Mouse (Mus musculus): Measurements from ENCODE around the gene Lrrc55. TPM values are rescaled to one million over a fixed set of nuclear protein-coding genes. Genes with fewer than 3 reads are reported as not detected.

Gene Lrrc55
- polyA plus RNA-seq, 1 experiment from 2014 or later = 11.9 TPM

GRCm38 (mm10) chr2:85209301-85209700, 12.3 kb upstream of the Lrrc55 start:
- 58% methylated on average over 5 of the region's 5 CpGs for WGBS
- H3K9me3 ChIP-seq = no peaks in the 10 kb centered on the region
- ATAC-seq (ENCODE audit: low FRiP score, low read depth) = no peak

GRCm38 (mm10) chr2:85205170-85205569, 8.2 kb upstream of the Lrrc55 start:
- Histone ChIP-seq H3K4me1 (replicated peaks) (no peaks in the 10 kb centered on the region), H3K27me3 (no peaks in the 10 kb centered on the region), H3K36me3 (no peaks in the 10 kb centered on the region), H3K9ac (no peak overlapping the region), H3K27ac (replicated peaks) (no peak overlapping the region), H3K4me3 (no peak overlapping the region), H3K4me2 (no peak overlapping the region), H3K9me3 (no peaks in the 10 kb centered on the region)
- WGBS = 62% methylated on average over 8 of the region's 8 CpGs
- no peak for ATAC-seq (ENCODE audit: low FRiP score, low read depth)

More at GRCm38 (mm10) chr2:85209301-85209700, 12.3 kb upstream of the Lrrc55 start:
- no peak overlapping the region for H3K27ac ChIP-seq (replicated peaks)
- H3K27me3 ChIP-seq = no peaks in the 10 kb centered on the region
- no peaks in the 10 kb centered on the region for H3K36me3 ChIP-seq
- H3K4me1 ChIP-seq (replicated peaks) = no peaks in the 10 kb centered on the region
- no peak overlapping the region for H3K4me2 ChIP-seq
- H3K4me3 ChIP-seq = no peak overlapping the region
- H3K9ac ChIP-seq = no peak overlapping the region

- Histone ChIP-seq H3K9ac (peak overlapping the region; percentile 65), H3K9me3 (no peaks in the 10 kb centered on the region), H3K4me1 (replicated peaks) (peaks cover 22% of the 10 kb centered on the region), H3K27me3 (no peaks in the 10 kb centered on the region), H3K4me2 (peak overlapping the region; percentile 70), H3K36me3 (no peaks in the 10 kb centered on the region; the same call in 1 of the 2 replicates), H3K27ac (replicated peaks) (peak overlapping the region; percentile 86), H3K4me3 (peak overlapping the region; percentile 53)
- WGBS = under 1% methylated on average over 24 of the region's 24 CpGs
- ATAC-seq (ENCODE audit: low FRiP score, low read depth) = peak; percentile 87
These were observed 1.3 kb upstream of the Lrrc55 start for GRCm38 (mm10) chr2:85198011-85198965.

- WGBS = 58% methylated on average over 1 of the region's 1 CpGs
- Histone ChIP-seq H3K27ac (replicated peaks) (no peak overlapping the region), H3K4me3 (no peak overlapping the region), H3K4me1 (replicated peaks) (peaks cover 22% of the 10 kb centered on the region), H3K9me3 (no peaks in the 10 kb centered on the region), H3K36me3 (peaks cover 20% of the 10 kb centered on the region), H3K4me2 (no peak overlapping the region), H3K9ac (no peak overlapping the region), H3K27me3 (no peaks in the 10 kb centered on the region)
- no peak for ATAC-seq (ENCODE audit: low FRiP score, low read depth)
These were observed 2.4 kb downstream of the Lrrc55 start for GRCm38 (mm10) chr2:85194566-85194965.

- no peak for ATAC-seq (ENCODE audit: low FRiP score, low read depth)
- 80% methylated on average over 6 of the region's 6 CpGs for WGBS
- H3K36me3 ChIP-seq = peaks cover 25% of the 10 kb centered on the region
These were observed 9.3 kb downstream of the Lrrc55 start for GRCm38 (mm10) chr2:85187582-85188151.

GRCm38 (mm10) chr2:85178139-85178800, 18.7 kb downstream of the Lrrc55 start:
- no peak for ATAC-seq (ENCODE audit: low FRiP score, low read depth)
- 79% methylated on average over 4 of the region's 4 CpGs for WGBS
- H3K4me2 ChIP-seq = no peak overlapping the region
- H3K9ac ChIP-seq = no peak overlapping the region
- no peak overlapping the region for H3K27ac ChIP-seq (replicated peaks)
- H3K27me3 ChIP-seq = no peaks in the 10 kb centered on the region
- H3K4me3 ChIP-seq = no peak overlapping the region
- no peaks in the 10 kb centered on the region for H3K4me1 ChIP-seq (replicated peaks)
- no peaks in the 10 kb centered on the region for H3K36me3 ChIP-seq
- H3K9me3 ChIP-seq = no peaks in the 10 kb centered on the region

More at GRCm38 (mm10) chr2:85187582-85188151, 9.3 kb downstream of the Lrrc55 start:
- Histone ChIP-seq H3K4me2 (no peak overlapping the region), H3K9me3 (no peaks in the 10 kb centered on the region), H3K27me3 (no peaks in the 10 kb centered on the region), H3K4me3 (no peak overlapping the region), H3K27ac (replicated peaks) (no peak overlapping the region), H3K9ac (no peak overlapping the region), H3K4me1 (replicated peaks) (no peaks in the 10 kb centered on the region)

- no peaks in the 10 kb centered on the region for H3K27me3 ChIP-seq
- 63% methylated on average over 6 of the region's 6 CpGs for WGBS
- no peaks in the 10 kb centered on the region for H3K36me3 ChIP-seq
- H3K4me3 ChIP-seq = no peak overlapping the region
- no peak overlapping the region for H3K4me2 ChIP-seq
- no peaks in the 10 kb centered on the region for H3K9me3 ChIP-seq
- H3K27ac ChIP-seq (replicated peaks) = no peak overlapping the region
- 0 out of 2 replicates have a peak, but pooled peaks have one; percentile 34 for ATAC-seq (ENCODE audit: low FRiP score, low read depth)
- H3K9ac ChIP-seq = no peak overlapping the region
- no peaks in the 10 kb centered on the region for H3K4me1 ChIP-seq (replicated peaks)
These were observed 23.5 kb downstream of the Lrrc55 start for GRCm38 (mm10) chr2:85173545-85173944.

- Histone ChIP-seq H3K9me3 (no peaks in the 10 kb centered on the region), H3K9ac (no peak overlapping the region), H3K4me3 (no peak overlapping the region), H3K4me1 (replicated peaks) (no peaks in the 10 kb centered on the region), H3K4me2 (no peak overlapping the region), H3K27me3 (no peaks in the 10 kb centered on the region), H3K27ac (replicated peaks) (no peak overlapping the region), H3K36me3 (no peaks in the 10 kb centered on the region)
- no peak for ATAC-seq (ENCODE audit: low FRiP score, low read depth)
- 82% methylated on average over 2 of the region's 2 CpGs for WGBS
These were observed 24.3 kb downstream of the Lrrc55 start for GRCm38 (mm10) chr2:85172763-85173103.

- Histone ChIP-seq H3K9me3 (no peaks in the 10 kb centered on the region), H3K27me3 (no peaks in the 10 kb centered on the region), H3K36me3 (no peaks in the 10 kb centered on the region), H3K27ac (replicated peaks) (no peak overlapping the region), H3K4me2 (no peak overlapping the region), H3K4me1 (replicated peaks) (no peaks in the 10 kb centered on the region), H3K9ac (no peak overlapping the region), H3K4me3 (no peak overlapping the region)
- no peak for ATAC-seq (ENCODE audit: low FRiP score, low read depth)
- WGBS = 74% methylated on average over 3 of the region's 3 CpGs
These were observed 24.8 kb downstream of the Lrrc55 start for GRCm38 (mm10) chr2:85172071-85172762.

- Histone ChIP-seq H3K36me3 (no peaks in the 10 kb centered on the region), H3K27ac (replicated peaks) (no peak overlapping the region), H3K4me1 (replicated peaks) (no peaks in the 10 kb centered on the region), H3K9ac (no peak overlapping the region), H3K4me2 (no peak overlapping the region), H3K27me3 (no peaks in the 10 kb centered on the region), H3K9me3 (no peaks in the 10 kb centered on the region), H3K4me3 (no peak overlapping the region)
- ATAC-seq (ENCODE audit: low FRiP score, low read depth) = no peak
- 87% methylated on average over 1 of the region's 1 CpGs for WGBS
These were observed 28.7 kb downstream of the Lrrc55 start for GRCm38 (mm10) chr2:85168327-85168726.

GRCm38 (mm10) chr2:85167624-85168023, 29.4 kb downstream of the Lrrc55 start:
- WGBS = 71% methylated on average over 1 of the region's 1 CpGs
- H3K4me2 ChIP-seq = no peak overlapping the region

More at GRCm38 (mm10) chr2:85167624-85168023, 29.4 kb downstream of the Lrrc55 start:
- no peaks in the 10 kb centered on the region for H3K27me3 ChIP-seq
- no peak for ATAC-seq (ENCODE audit: low FRiP score, low read depth)
- no peak overlapping the region for H3K4me3 ChIP-seq
- H3K4me1 ChIP-seq (replicated peaks) = no peaks in the 10 kb centered on the region
- H3K9me3 ChIP-seq = no peaks in the 10 kb centered on the region
- H3K36me3 ChIP-seq = no peaks in the 10 kb centered on the region
- H3K9ac ChIP-seq = no peak overlapping the region
- no peak overlapping the region for H3K27ac ChIP-seq (replicated peaks)
